Mouse (Mus musculus): ENCODE measurements at regions not wholly inside any gene's neighbourhood (a gene's known extent, or its start where the extent isn't known, plus 50 kb on each side); places are given as distances from the start of the nearest gene placed in this dataset.
A peak's percentile ranks its signal among the peaks of the same experiment; 100 is the strongest.

GRCm38 (mm10) chr11:31503239-31503916 is 133.5 kb upstream of the Stc2 start:
- no peaks in the 10 kb centered on the region for H3K36me3 ChIP-seq (ENCODE audit: control insufficient read depth, insufficient read depth, low read length)
- WGBS = 86% methylated on average over 5 of the region's 5 CpGs
- H3K27me3 ChIP-seq (replicated peaks; ENCODE audit: control insufficient read depth, insufficient read depth, low read length) = no peaks in the 10 kb centered on the region
- no peak overlapping the region for H3K9ac ChIP-seq (ENCODE audit: low read depth, low read length)
- H3K4me1 ChIP-seq (ENCODE audit: control insufficient read depth, insufficient read depth, low read depth, low read length) = no peaks in the 10 kb centered on the region
- H3K4me2 ChIP-seq (ENCODE audit: low read length) = no peak overlapping the region
- no peak overlapping the region for H3K27ac ChIP-seq (ENCODE audit: low read depth, low read length)
- no peak overlapping the region for H3K4me3 ChIP-seq (ENCODE audit: low read length)
- no peak for ATAC-seq
- H3K9me3 ChIP-seq (ENCODE audit: control insufficient read depth, low read length) = 0 out of 2 replicates have a peak, but pooled peaks cover 2% of the 10 kb centered on the region

GRCm38 (mm10) chr11:31485429-31485828 is 115.6 kb upstream of the Stc2 start:
- no peak overlapping the region for H3K4me3 ChIP-seq (ENCODE audit: low read length)
- 84% methylated on average over 4 of the region's 4 CpGs for WGBS
- H3K9ac ChIP-seq (ENCODE audit: low read depth, low read length) = no peak overlapping the region
- no peaks in the 10 kb centered on the region for H3K36me3 ChIP-seq (ENCODE audit: control insufficient read depth, insufficient read depth, low read length)
- ATAC-seq = no peak
- no peak overlapping the region for H3K4me2 ChIP-seq (ENCODE audit: low read length)
- no peaks in the 10 kb centered on the region for H3K4me1 ChIP-seq (ENCODE audit: control insufficient read depth, insufficient read depth, low read depth, low read length)
- no peak overlapping the region for H3K27ac ChIP-seq (ENCODE audit: low read depth, low read length)
- H3K27me3 ChIP-seq (replicated peaks; ENCODE audit: control insufficient read depth, insufficient read depth, low read length) = no peaks in the 10 kb centered on the region
- H3K9me3 ChIP-seq (ENCODE audit: control insufficient read depth, low read length) = no peaks in the 10 kb centered on the region

DNA sequence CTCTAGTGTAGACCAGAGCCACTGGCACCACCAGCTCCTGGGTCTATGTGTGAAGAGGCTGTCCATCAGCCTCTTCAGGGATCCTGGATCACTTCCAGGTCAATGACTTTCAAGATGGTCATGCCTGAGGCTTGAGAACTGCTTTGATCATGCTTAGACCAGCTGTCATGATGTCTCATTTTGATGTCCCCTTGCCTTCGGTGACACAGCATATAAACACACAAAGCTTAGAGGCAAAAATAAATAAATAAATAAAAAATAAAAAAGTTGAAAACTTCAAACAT is 111.1 kb upstream of the Stc2 start:
- Histone ChIP-seq H3K27me3 (replicated peaks; ENCODE audit: control insufficient read depth, insufficient read depth, low read length) (no peaks in the 10 kb centered on the region), H3K4me3 (ENCODE audit: low read length) (no peak overlapping the region), H3K4me2 (ENCODE audit: low read length) (no peak overlapping the region), H3K27ac (ENCODE audit: low read depth, low read length) (no peak overlapping the region), H3K9me3 (ENCODE audit: control insufficient read depth, low read length) (no peaks in the 10 kb centered on the region), H3K9ac (ENCODE audit: low read depth, low read length) (no peak overlapping the region), H3K36me3 (ENCODE audit: control insufficient read depth, insufficient read depth, low read length) (no peaks in the 10 kb centered on the region), H3K4me1 (ENCODE audit: control insufficient read depth, insufficient read depth, low read depth, low read length) (no peaks in the 10 kb centered on the region)
- WGBS = 78% methylated on average over 1 of the region's 1 CpGs
- peak; percentile 45; the same call in 1 of the 2 replicates for ATAC-seq

DNA sequence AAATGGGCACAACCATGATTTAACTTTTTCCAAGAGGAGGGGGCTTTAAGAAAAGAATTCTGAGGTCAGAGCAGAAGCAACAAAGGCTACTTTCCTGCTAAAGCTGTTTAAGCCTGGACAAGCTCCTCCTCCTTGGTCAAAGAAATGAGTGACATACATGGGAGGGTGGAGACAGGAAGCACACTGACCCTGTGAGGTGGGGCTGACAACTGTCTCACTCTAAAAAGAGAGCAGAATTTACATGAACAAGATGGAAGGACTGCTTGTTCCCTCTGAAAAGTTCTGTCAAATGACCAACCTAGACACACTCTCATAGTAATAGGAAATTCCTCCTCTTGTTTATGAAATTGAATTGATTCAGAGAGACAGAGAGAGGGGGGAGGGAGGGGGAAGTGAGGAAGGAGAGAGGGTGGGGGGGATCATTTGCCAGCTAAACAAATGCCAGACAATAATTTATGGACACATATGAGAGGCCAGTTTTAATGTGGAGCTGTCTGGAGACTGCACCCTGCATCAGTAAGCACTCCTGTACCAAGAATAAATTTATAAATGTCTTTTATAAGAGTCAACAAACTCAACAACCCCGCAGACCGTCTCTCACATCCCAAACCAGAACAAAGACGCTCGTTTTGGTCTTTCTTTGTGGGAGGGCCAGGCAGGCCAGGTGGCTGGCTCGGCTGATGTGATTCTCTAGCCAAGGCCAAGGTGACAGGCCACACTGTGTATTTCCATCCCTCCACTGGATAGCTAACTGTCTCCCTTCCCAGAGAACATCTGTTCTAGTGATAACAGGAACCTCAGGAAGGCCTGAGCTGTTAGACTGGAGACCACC is 110.6 kb upstream of the Stc2 start:
- H3K4me3 ChIP-seq (ENCODE audit: low read length) = no peak overlapping the region
- H3K36me3 ChIP-seq (ENCODE audit: control insufficient read depth, insufficient read depth, low read length) = no peaks in the 10 kb centered on the region
- no peak overlapping the region for H3K9ac ChIP-seq (ENCODE audit: low read depth, low read length)
- H3K4me2 ChIP-seq (ENCODE audit: low read length) = no peak overlapping the region
- no peaks in the 10 kb centered on the region for H3K4me1 ChIP-seq (ENCODE audit: control insufficient read depth, insufficient read depth, low read depth, low read length)
- no peaks in the 10 kb centered on the region for H3K9me3 ChIP-seq (ENCODE audit: control insufficient read depth, low read length)
- ATAC-seq = no peak; the same call in 1 of the 2 replicates
- no peaks in the 10 kb centered on the region for H3K27me3 ChIP-seq (replicated peaks; ENCODE audit: control insufficient read depth, insufficient read depth, low read length)
- WGBS = 75% methylated on average over 5 of the region's 5 CpGs
- H3K27ac ChIP-seq (ENCODE audit: low read depth, low read length) = no peak overlapping the region

DNA sequence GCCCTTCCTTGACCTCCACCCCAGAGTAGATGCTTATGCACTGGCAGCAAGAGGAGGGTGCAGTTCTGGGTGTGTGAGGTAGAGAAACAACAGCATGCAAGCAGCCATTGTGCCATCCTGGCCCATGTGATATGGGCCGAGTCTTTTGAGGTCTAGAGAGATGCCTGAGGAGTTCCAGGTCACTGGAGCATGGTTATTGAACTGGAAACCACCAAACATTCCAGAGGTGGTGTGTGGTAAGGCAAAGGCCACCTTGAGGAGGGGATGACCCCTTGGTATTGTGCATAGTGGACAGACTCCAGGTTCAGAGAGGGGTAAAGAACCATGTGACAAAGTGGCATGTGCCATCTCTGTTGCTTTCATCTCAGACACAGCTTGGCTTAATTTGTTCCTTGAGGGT is 107.9 kb upstream of the Stc2 start:
- ATAC-seq = no peak
- H3K27me3 ChIP-seq (replicated peaks; ENCODE audit: control insufficient read depth, insufficient read depth, low read length) = no peaks in the 10 kb centered on the region
- H3K4me3 ChIP-seq (ENCODE audit: low read length) = no peak overlapping the region
- 64% methylated on average over 1 of the region's 1 CpGs for WGBS
- H3K9ac ChIP-seq (ENCODE audit: low read depth, low read length) = no peak overlapping the region
- no peaks in the 10 kb centered on the region for H3K4me1 ChIP-seq (ENCODE audit: control insufficient read depth, insufficient read depth, low read depth, low read length)
- no peak overlapping the region for H3K27ac ChIP-seq (ENCODE audit: low read depth, low read length)
- H3K4me2 ChIP-seq (ENCODE audit: low read length) = no peak overlapping the region
- H3K36me3 ChIP-seq (ENCODE audit: control insufficient read depth, insufficient read depth, low read length) = no peaks in the 10 kb centered on the region
- no peaks in the 10 kb centered on the region for H3K9me3 ChIP-seq (ENCODE audit: control insufficient read depth, low read length)

GRCm38 (mm10) chr11:31477104-31477503 is 107.2 kb upstream of the Stc2 start:
- Histone ChIP-seq H3K4me2 (ENCODE audit: low read length) (no peak overlapping the region), H3K36me3 (ENCODE audit: control insufficient read depth, insufficient read depth, low read length) (no peaks in the 10 kb centered on the region), H3K4me3 (ENCODE audit: low read length) (no peak overlapping the region), H3K9me3 (ENCODE audit: control insufficient read depth, low read length) (no peaks in the 10 kb centered on the region), H3K27me3 (replicated peaks; ENCODE audit: control insufficient read depth, insufficient read depth, low read length) (no peaks in the 10 kb centered on the region), H3K9ac (ENCODE audit: low read depth, low read length) (no peak overlapping the region), H3K4me1 (ENCODE audit: control insufficient read depth, insufficient read depth, low read depth, low read length) (no peaks in the 10 kb centered on the region), H3K27ac (ENCODE audit: low read depth, low read length) (no peak overlapping the region)
- 51% methylated on average over 3 of the region's 3 CpGs for WGBS
- ATAC-seq = no peak

DNA sequence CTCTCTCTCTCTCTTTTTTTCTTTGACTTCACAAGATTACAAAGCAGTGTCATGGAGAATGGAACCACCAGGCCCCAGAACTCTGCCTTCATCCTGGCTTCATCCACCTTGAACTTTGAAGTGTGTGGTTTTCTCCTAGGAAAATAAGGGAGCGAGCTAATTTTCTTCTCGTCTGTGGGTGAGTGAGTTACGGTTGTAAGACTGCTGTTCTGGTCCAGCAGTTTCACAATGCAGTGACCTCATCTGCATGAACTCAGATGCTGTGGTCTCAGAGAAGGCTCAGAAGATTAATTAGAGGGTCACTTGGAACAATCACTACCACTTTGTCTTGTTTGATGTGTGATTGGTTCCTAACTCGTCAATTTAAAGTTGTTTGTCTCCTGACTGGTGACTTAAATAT is 103.1 kb upstream of the Stc2 start:
- Histone ChIP-seq H3K9ac (ENCODE audit: low read depth, low read length) (no peak overlapping the region), H3K27me3 (replicated peaks; ENCODE audit: control insufficient read depth, insufficient read depth, low read length) (no peaks in the 10 kb centered on the region), H3K4me3 (ENCODE audit: low read length) (no peak overlapping the region), H3K4me1 (ENCODE audit: control insufficient read depth, insufficient read depth, low read depth, low read length) (no peaks in the 10 kb centered on the region), H3K36me3 (ENCODE audit: control insufficient read depth, insufficient read depth, low read length) (no peaks in the 10 kb centered on the region), H3K27ac (ENCODE audit: low read depth, low read length) (no peak overlapping the region), H3K9me3 (ENCODE audit: control insufficient read depth, low read length) (no peaks in the 10 kb centered on the region), H3K4me2 (ENCODE audit: low read length) (no peak overlapping the region)
- ATAC-seq = no peak
- WGBS = 40% methylated on average over 4 of the region's 4 CpGs

GRCm38 (mm10) chr11:31470681-31471414 is 101.0 kb upstream of the Stc2 start:
- Histone ChIP-seq H3K9ac (ENCODE audit: low read depth, low read length) (no peak overlapping the region), H3K27ac (ENCODE audit: low read depth, low read length) (no peak overlapping the region), H3K4me3 (ENCODE audit: low read length) (no peak overlapping the region), H3K4me1 (ENCODE audit: control insufficient read depth, insufficient read depth, low read depth, low read length) (no peaks in the 10 kb centered on the region), H3K9me3 (ENCODE audit: control insufficient read depth, low read length) (no peaks in the 10 kb centered on the region), H3K27me3 (replicated peaks; ENCODE audit: control insufficient read depth, insufficient read depth, low read length) (no peaks in the 10 kb centered on the region), H3K4me2 (ENCODE audit: low read length) (no peak overlapping the region), H3K36me3 (ENCODE audit: control insufficient read depth, insufficient read depth, low read length) (no peaks in the 10 kb centered on the region)
- ATAC-seq = no peak
- 65% methylated on average over 2 of the region's 2 CpGs for WGBS

DNA sequence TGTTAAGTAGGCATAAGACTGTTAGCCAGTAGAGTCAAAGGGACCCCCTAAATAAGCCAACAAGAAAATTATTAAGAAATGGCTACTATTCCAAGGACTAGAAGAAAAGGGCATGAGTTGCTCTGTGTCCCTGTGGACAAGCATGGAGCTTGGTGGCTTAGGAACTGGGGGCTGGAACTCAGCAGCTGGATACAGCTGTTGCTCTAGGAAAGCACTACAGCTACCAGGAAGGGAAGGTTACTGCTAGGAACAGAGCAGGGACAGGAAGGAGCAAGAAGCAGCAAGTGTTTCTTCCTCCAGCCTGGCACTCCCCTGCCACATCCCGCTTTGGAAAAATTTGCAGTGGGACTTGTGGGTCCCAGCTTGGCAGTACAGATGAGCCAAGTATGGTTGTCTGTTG is 95.0 kb upstream of the Stc2 start:
- Histone ChIP-seq H3K36me3 (ENCODE audit: control insufficient read depth, insufficient read depth, low read length) (no peaks in the 10 kb centered on the region), H3K4me2 (ENCODE audit: low read length) (no peak overlapping the region), H3K4me1 (ENCODE audit: control insufficient read depth, insufficient read depth, low read depth, low read length) (no peaks in the 10 kb centered on the region), H3K27ac (ENCODE audit: low read depth, low read length) (no peak overlapping the region), H3K27me3 (replicated peaks; ENCODE audit: control insufficient read depth, insufficient read depth, low read length) (no peaks in the 10 kb centered on the region), H3K9me3 (ENCODE audit: control insufficient read depth, low read length) (no peaks in the 10 kb centered on the region), H3K4me3 (ENCODE audit: low read length) (no peak overlapping the region), H3K9ac (ENCODE audit: low read depth, low read length) (no peak overlapping the region)
- no peak for ATAC-seq
- 80% methylated on average over 1 of the region's 1 CpGs for WGBS

Data from hindbrain, embryonic 16.5 days (tissue).